Comparison of ENCODE assay signal across 8 mouse cellular contexts in the genomic region with DNA sequence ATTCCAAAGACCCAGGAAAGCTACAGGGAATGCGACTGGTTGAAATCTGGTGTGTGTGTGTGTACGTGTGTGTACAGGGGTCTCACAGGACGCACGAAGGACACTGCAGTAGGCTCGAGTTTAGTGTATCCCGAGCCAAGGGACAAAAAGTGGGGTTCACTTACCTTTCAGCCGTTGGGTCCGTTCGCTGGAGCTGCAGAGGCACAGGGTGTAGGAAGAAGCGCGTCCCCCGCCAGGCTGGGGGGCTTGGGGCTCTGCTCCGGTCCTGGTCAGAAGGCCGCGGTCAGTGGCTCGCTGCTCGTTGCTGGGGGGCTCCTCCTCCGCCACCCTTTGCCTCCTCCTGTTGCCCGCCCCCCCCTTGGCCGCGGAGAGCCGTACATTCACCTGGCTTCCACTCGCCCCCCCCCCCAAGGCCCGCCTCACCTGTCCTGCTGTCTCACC. TPM values are rescaled to one million over a fixed set of nuclear protein-coding genes. Genes with fewer than 3 reads are reported as not detected.
DNase-seq lines count a peak whose midpoint lies in the region; ATAC-seq lines count a peak whose summit lies in the region.

No protein-coding gene starts in this region.

- 0% methylated on average over 17 of the region's 24 CpGs for WGBS in heart, embryonic 14.5 days
- under 1% methylated on average over 21 of the region's 24 CpGs for WGBS in midbrain, embryonic 12.5 days

- H3K36me3 ChIP-seq in heart, embryonic 14.5 days (ENCODE audit: control insufficient read depth, insufficient read depth, low read length): no peaks in the 10 kb centered on the region
- H3K36me3 ChIP-seq in midbrain, embryonic 12.5 days: no peaks in the 10 kb centered on the region

- H3K4me1 ChIP-seq in heart, embryonic 14.5 days (ENCODE audit: control insufficient read depth in 2 of 2, insufficient read depth in 2 of 2, low read length in 2 of 2): peaks cover 22 to 37% of the 10 kb centered on the region in 2 experiments
- H3K4me1 ChIP-seq in midbrain, embryonic 12.5 days: peaks cover 64% of the 10 kb centered on the region

- H3K9me3 ChIP-seq in heart, embryonic 14.5 days (ENCODE audit: control insufficient read depth, low read length): no peaks in the 10 kb centered on the region
- no peaks in the 10 kb centered on the region for H3K9me3 ChIP-seq in midbrain, embryonic 12.5 days

- peak overlapping the region; percentile 53 to 73; a peak in 3 of 4 replicates for H3K27ac ChIP-seq in heart, embryonic 14.5 days (replicated peaks in 1 of 2; ENCODE audit: control insufficient read depth in 1 of 2, insufficient read depth in 1 of 2, low read depth in 2 of 2, low read length in 2 of 2)
- no peak overlapping the region for H3K27ac ChIP-seq in midbrain, embryonic 12.5 days (replicated peaks)

- peak overlapping the region; percentile 93 for H3K4me2 ChIP-seq in heart, embryonic 14.5 days (ENCODE audit: low read length)
- peak overlapping the region; percentile 100 for H3K4me2 ChIP-seq in midbrain, embryonic 12.5 days (replicated peaks)

- H3K27me3 ChIP-seq in heart, embryonic 14.5 days (ENCODE audit: control insufficient read depth, insufficient read depth, low read length): no peaks in the 10 kb centered on the region
- peaks cover 46% of the 10 kb centered on the region for H3K27me3 ChIP-seq in midbrain, embryonic 12.5 days

- intact Hi-C loops in left cerebral cortex, postnatal 25 days (cut with DNase I): no loop called here

- no peak for ATAC-seq in heart, embryonic 14.5 days (ENCODE audit: insufficient number of reproducible peaks, insufficient read depth, low FRiP score, low read depth)
- no peak for ATAC-seq in midbrain, embryonic 12.5 days (ENCODE audit: low FRiP score, low read depth)

- DNase-seq in thymus, postnatal 0 days (ENCODE audit: low spot score): peak; percentile 7
- DNase-seq in thymus, postnatal 36 days: no peak
- DNase-seq in cerebellum, postnatal 14 days: peak; percentile 56 to 68
- DNase-seq in kidney, postnatal 25 days: peak; percentile 61 to 88
- no peak for DNase-seq in layer of hippocampus, adult 9-10 months (ENCODE audit: low spot score)
- DNase-seq in left cerebral cortex, postnatal 25 days (ENCODE audit: low spot score in 2 of 2): no peak

- peak overlapping the region; percentile 76 for H3K9ac ChIP-seq in heart, embryonic 14.5 days (ENCODE audit: low read length)
- 0 out of 2 replicates have a peak overlapping the region, but pooled peaks have one; percentile 31 for H3K9ac ChIP-seq in midbrain, embryonic 12.5 days (replicated peaks)

- H3K4me3 ChIP-seq in heart, embryonic 14.5 days (ENCODE audit: control insufficient read depth in 1 of 2, insufficient read depth in 1 of 2, low read depth in 1 of 2, low read length in 2 of 2): peak overlapping the region; percentile 58 to 87
- peak overlapping the region; percentile 58 for H3K4me3 ChIP-seq in midbrain, embryonic 12.5 days

RNA-seq across cellular contexts. Expression of a gene that starts 1.7 kb away (rescaled TPM):
- 4.1 and 4.6 TPM in 2 replicates for polyA plus RNA-seq in thymus, postnatal 0 days (2015; fragmentation: Nextera tagmentation; extraction: Ambion mirVana)
- polyA plus RNA-seq in heart, embryonic 14.5 days (2014; fragmentation: Nextera tagmentation; extraction: Ambion mirVana): 1.3 and 1.8 TPM in 2 replicates
- 0.63 and 0.71 TPM in 2 replicates for polyA plus RNA-seq in midbrain, embryonic 12.5 days (2016; fragmentation: Nextera tagmentation; extraction: Ambion mirVana)
- 10 to 100 TPM; 11.9 to 14.8 TPM for total RNA-seq in left cerebral cortex, postnatal 25 days (2021)

RNA-seq across cellular contexts. Expression of a gene that starts 9.7 kb away (rescaled TPM):
- not detected in 2 replicates for polyA plus RNA-seq in thymus, postnatal 0 days (2015; fragmentation: Nextera tagmentation; extraction: Ambion mirVana)
- not detected in 2 replicates for polyA plus RNA-seq in heart, embryonic 14.5 days (2014; fragmentation: Nextera tagmentation; extraction: Ambion mirVana)
- 1.1 and 1.5 TPM in 2 replicates for polyA plus RNA-seq in midbrain, embryonic 12.5 days (2016; fragmentation: Nextera tagmentation; extraction: Ambion mirVana)
- total RNA-seq in left cerebral cortex, postnatal 25 days (2021): 1 to 10 TPM in 1 of 2 experiments, not detected in 1; 3.0 TPM

RNA-seq across cellular contexts. Expression of a gene that starts 18.8 kb away (rescaled TPM):
- polyA plus RNA-seq in thymus, postnatal 0 days (2015; fragmentation: Nextera tagmentation; extraction: Ambion mirVana): 29.5 and 32.6 TPM in 2 replicates
- polyA plus RNA-seq in heart, embryonic 14.5 days (2014; fragmentation: Nextera tagmentation; extraction: Ambion mirVana): 33.5 and 35.2 TPM in 2 replicates
- polyA plus RNA-seq in midbrain, embryonic 12.5 days (2016; fragmentation: Nextera tagmentation; extraction: Ambion mirVana): 34.4 and 34.7 TPM in 2 replicates
- total RNA-seq in left cerebral cortex, postnatal 25 days (2021): 10 to 100 TPM; 32.6 to 32.9 TPM

RNA-seq across cellular contexts. Expression of a gene that starts 25.3 kb away (rescaled TPM):
- 466 and 485 TPM in 2 replicates for polyA plus RNA-seq in thymus, postnatal 0 days (2015; fragmentation: Nextera tagmentation; extraction: Ambion mirVana)
- polyA plus RNA-seq in heart, embryonic 14.5 days (2014; fragmentation: Nextera tagmentation; extraction: Ambion mirVana): 354 and 368 TPM in 2 replicates
- polyA plus RNA-seq in midbrain, embryonic 12.5 days (2016; fragmentation: Nextera tagmentation; extraction: Ambion mirVana): 291 and 306 TPM in 2 replicates
- 1 to 10 TPM; 1.9 to 3.1 TPM for total RNA-seq in left cerebral cortex, postnatal 25 days (2021)

RNA-seq across cellular contexts. Expression of a gene that starts 25.4 kb away (rescaled TPM):
- 37.2 and 44.7 TPM in 2 replicates for polyA plus RNA-seq in thymus, postnatal 0 days (2015; fragmentation: Nextera tagmentation; extraction: Ambion mirVana)
- polyA plus RNA-seq in heart, embryonic 14.5 days (2014; fragmentation: Nextera tagmentation; extraction: Ambion mirVana): 48.0 and 50.5 TPM in 2 replicates
- 33.0 and 43.5 TPM in 2 replicates for polyA plus RNA-seq in midbrain, embryonic 12.5 days (2016; fragmentation: Nextera tagmentation; extraction: Ambion mirVana)
- 10 to 100 TPM; 10.7 to 14.6 TPM for total RNA-seq in left cerebral cortex, postnatal 25 days (2021)

Comparison
In these comparisons a context has a peak if more than half of its experiments do, and no peak if none do; other contexts are left out.
1. DNase-seq: peak in thymus, postnatal 0 days (single experiment), cerebellum, postnatal 14 days (2 of 2) and kidney, postnatal 25 days (2 of 2); none in thymus, postnatal 36 days (0 of 2), layer of hippocampus, adult 9-10 months (single experiment) and left cerebral cortex, postnatal 25 days (0 of 2).